Mouse (Mus musculus) MEL-GATA-1-ER (cell line): Measurements from ENCODE around the gene 0610009B22Rik.
"Not testable (repeated sequence)": the region's sequence is repeated elsewhere in the genome, so short reads cannot be mapped to it uniquely, and the experiment has no call there.

Experiments used
- DNase-seq: peaks from one replicate; pipeline ENCODE4 v3.0.0-alpha.2; 2012; ENCODE audit warnings: low read depth; ENCODE audit errors: extremely low read depth

0610009B22Rik gene

GRCm38 (mm10) chr11:51688330-51689328, at the start of gene 0610009B22Rik:
Gene 0610009B22Rik, minus strand, starts transcription at chr11:51688874.
- peak; percentile 92 for DNase-seq

DNA sequence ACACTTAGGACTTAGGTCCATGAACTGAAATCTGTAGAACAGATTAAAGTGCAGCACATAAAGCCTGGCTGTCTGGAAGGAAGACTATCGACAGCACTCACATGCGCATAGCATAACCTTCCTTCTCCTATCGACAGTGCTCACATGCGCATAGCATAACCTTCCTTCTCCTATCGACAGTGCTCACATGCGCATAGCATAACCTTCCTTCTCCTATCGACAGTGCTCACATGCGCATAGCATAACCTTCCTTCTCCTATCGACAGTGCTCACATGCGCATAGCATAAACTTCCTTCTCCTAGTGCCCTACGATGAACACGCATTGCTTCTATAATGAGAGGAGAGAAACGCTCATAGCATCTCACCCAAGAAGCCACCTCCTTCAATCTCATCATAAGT, 45.5 kb upstream of the 0610009B22Rik start:
- not testable (repeated sequence) for DNase-seq

DNA sequence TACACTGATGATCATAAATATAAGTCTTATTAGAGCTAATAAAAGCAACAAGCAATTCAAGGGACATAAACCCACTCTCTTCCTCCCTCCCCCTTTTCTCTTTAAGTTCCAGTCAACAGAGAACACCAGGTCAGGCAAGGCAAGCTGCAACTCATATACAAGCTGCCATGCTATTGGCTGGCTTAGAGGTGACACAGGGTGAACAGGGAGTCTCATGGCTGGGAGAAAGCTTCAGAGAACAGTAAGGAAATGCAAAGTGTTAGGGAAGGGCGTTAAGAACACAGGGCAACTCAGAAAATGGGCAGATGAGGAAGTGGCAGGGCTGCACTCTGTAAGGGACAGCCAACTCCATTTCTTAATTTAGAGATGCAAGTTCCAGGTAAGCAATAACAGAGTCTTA, 44.2 kb upstream of the 0610009B22Rik start:
- no peak for DNase-seq

- no peak for DNase-seq
These were observed 32.4 kb upstream of the 0610009B22Rik start for GRCm38 (mm10) chr11:51721066-51721465.

- DNase-seq = no peak
These were observed 18.4 kb upstream of the 0610009B22Rik start for GRCm38 (mm10) chr11:51707080-51707479.

- no peak for DNase-seq
These were observed 17.8 kb upstream of the 0610009B22Rik start for GRCm38 (mm10) chr11:51706451-51706850.

DNA sequence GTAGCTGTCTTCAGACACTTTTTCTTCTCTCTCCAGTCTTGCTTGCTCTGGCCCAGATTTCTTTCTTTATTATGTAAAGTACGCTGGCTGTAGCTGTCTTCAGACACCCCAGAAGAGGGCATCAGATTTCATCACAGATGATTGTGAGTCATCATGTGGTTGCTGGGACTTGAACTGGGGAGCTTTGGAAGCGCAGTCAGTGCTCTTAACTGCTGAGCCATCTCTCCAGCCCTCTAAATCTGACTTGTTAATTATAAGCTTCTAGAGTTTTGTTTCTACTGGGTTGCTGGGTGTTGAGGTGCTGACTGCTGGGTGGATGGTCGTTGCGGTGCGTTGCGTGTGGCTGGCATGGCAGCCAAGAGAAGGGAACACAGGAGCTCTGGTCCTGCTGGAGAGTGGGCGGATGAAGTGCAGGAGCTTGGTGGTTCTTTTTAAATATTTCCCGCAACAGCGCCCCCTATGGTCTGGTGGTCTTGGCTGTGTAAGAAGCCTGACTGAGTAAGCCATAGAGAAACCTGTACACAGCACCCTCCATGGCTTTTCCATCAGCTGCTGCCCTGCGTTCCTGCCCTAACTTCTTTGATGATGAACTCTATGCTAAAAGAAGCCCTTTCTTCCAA, 14.8 kb upstream of the 0610009B22Rik start:
- peak; percentile 30 for DNase-seq

GRCm38 (mm10) chr11:51702831-51703230, 14.2 kb upstream of the 0610009B22Rik start:
- no peak for DNase-seq

GRCm38 (mm10) chr11:51694984-51695383, 6.3 kb upstream of the 0610009B22Rik start:
- DNase-seq = no peak

DNA sequence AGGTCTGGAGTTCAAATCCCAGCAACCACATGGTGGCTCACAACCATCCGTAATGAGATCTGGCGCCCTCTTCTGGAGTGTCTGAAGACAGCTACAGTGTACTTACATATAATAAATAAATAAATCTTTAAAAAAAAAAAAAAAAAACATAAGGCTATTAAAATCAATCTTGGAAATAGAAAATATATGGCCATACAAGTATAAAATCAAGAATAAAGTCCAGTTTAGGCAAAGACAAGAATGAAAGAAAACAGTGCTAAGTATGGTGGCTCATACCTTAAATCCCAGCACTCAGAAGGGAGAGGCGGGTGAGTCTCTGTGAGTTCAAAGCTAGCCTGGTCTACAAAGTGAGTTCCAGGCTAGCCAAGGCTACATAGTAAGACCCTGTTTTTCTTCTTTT, 1.9 kb upstream of the 0610009B22Rik start:
- not testable (repeated sequence) for DNase-seq

DNA sequence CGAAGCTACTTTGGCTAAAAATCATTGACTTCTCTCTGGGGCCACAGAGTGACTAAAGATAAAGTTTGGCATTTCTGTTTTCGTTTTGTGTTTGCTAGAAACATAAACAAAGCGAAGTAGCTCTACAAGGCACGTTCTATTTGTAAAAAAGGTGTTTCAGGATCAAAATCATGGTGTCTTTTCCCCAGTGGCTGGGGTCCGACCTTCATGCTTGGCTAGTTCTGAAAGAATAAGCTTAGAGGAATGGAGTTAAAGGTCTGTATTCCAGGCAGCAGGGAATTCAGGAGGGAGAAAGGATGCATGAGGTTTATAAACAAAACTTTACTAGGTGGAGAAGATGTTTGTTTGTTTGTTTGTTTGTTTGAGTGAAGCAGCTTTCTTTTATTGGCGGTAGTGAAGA, 669 bp upstream of the 0610009B22Rik start:
- no peak for DNase-seq

DNA sequence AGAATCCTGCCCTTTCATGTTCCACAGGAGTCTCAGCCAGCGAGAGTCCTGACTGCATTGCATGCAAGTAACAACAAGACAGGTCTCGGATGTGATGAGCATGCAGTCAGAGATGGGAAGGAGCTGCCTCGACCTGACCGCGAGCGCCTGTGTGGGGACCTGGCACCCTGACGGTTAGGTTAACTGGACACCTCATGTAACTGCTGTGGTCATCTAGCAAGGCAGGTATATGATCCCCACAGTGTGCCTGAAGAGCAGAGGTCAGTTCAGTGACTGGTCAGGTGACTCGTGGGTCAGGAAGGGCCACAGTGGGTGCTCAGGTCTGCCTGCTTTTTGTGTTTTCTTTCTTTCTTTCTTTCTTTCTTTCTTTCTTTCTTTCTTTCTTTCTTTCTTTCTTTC, 6.7 kb downstream of the 0610009B22Rik start:
- DNase-seq = no peak

DNA sequence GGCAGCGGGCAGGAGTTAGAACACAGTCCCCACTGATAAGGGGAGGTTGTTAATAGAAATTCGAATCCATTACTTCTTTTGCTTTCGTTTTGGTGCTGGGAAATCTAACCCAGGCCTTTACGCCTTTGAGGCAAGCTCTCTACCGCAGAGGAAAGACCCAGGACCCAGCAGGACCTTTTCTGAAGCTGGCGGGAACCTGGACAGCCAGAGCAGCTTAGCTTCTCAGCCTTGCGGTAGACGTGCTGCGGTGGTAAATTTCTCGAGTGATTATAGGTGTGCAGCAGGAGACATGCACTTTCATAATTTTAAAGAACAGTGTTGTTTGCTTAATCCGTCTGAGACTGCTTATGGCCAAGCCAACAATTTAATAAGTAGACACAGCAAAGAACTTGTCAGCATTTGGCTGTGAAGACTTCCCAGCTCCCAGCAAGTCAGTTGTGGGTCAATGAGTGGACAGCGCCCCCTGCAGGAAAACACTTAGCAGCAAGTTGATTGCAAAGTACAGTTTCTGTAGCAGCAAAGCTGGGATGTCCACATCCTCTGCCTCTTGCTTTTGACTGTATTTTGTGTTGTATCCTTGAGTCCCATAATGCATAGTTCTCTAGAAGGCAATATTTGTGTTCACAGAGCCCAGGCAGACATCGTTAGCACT, 7.2 kb downstream of the 0610009B22Rik start:
- DNase-seq = peak; percentile 71

- no peak for DNase-seq
These were observed 9.2 kb downstream of the 0610009B22Rik start for GRCm38 (mm10) chr11:51679466-51679865.

GRCm38 (mm10) chr11:51677737-51678418, 10.8 kb downstream of the 0610009B22Rik start:
- peak; percentile 22 for DNase-seq

GRCm38 (mm10) chr11:51675386-51675785, 13.3 kb downstream of the 0610009B22Rik start:
- DNase-seq = no peak

DNA sequence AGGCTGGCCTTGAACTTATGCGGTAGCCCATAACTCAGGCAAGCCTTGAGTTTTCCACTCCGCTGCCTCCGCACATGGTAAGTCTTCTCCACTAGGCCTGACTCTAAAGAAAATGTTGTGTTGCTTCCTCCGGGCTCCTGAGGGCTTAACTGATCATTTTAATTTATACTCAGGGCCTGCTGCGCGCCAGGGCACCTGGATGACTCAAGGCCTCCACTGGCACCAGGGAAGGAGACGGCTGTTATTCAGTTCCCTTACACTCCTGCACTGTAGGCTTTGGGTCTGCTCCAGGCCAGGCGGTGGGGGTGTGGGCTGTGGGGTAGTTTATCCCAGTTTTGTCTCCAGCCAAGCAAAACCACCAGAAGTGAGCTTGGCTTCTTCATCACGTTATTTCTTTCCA, 15.4 kb downstream of the 0610009B22Rik start:
- DNase-seq = no peak

GRCm38 (mm10) chr11:51671376-51671775, 17.3 kb downstream of the 0610009B22Rik start:
- DNase-seq = no peak

DNA sequence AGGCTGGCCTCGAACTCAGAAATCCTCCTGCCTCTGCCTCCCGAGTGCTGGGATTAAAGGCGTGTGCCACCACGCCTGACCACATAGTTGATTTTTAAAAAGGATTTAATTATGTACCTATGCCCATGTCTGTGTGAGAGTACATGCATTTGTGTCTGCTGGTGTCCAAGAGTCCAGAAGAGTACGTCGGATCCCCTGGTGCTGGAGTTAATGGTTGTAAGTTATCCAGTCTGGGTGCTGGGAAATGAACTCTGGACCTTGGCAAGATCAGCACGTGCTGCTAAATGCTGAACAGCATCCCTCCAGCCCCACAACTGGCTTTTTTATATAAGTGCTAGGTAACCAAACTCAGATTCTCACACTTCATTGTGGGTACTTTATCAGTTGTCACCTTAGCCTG, 17.8 kb downstream of the 0610009B22Rik start:
- no peak for DNase-seq

- not testable (repeated sequence) for DNase-seq
These were observed 23.9 kb downstream of the 0610009B22Rik start for GRCm38 (mm10) chr11:51664747-51665146.

- no peak for DNase-seq
These were observed 26.0 kb downstream of the 0610009B22Rik start for GRCm38 (mm10) chr11:51662632-51663031.
